Mouse (Mus musculus) hindbrain, embryonic 16.5 days (tissue): ENCODE measurements around the gene Dync1i2. TPM values are rescaled to one million over a fixed set of nuclear protein-coding genes. Genes with fewer than 3 reads are reported as not detected.

Experiments used
- polyA plus RNA-seq: library from polyadenylated mRNA; unstranded; fragments of >200 nt; fragmentation: Nextera tagmentation; extraction: Ambion mirVana; gene quantifications from 2 replicates; pipeline ENCODE4 v1.2.1, GENCODE M21; 2015

Dync1i2 gene
- polyA plus RNA-seq, 1 experiment from 2014 or later = 145 TPM

Other genes starting within 250 kb of the Dync1i2 start
- 32.0 and 33.0 TPM in 2 replicates for gene Dcaf17, start 156.4 kb upstream of the Dync1i2 start, polyA plus RNA-seq
- gene Mettl8, start 156.1 kb upstream of the Dync1i2 start, polyA plus RNA-seq = 10.3 and 11.1 TPM in 2 replicates
- gene Cybrd1, start 93.8 kb upstream of the Dync1i2 start, polyA plus RNA-seq = 5.5 and 5.9 TPM in 2 replicates
- 125 and 129 TPM in 2 replicates for gene Slc25a12, start 156.0 kb downstream of the Dync1i2 start, polyA plus RNA-seq
- 52.2 and 54.8 TPM in 2 replicates for gene Hat1, start 177.3 kb downstream of the Dync1i2 start, polyA plus RNA-seq
- 31.7 and 31.9 TPM in 2 replicates for gene Metap1d, start 241.6 kb downstream of the Dync1i2 start, polyA plus RNA-seq